Mouse (Mus musculus) heart, embryonic 10.5 days (tissue): ENCODE results near the gene Hp1bp3. TPM values are rescaled to one million over a fixed set of nuclear protein-coding genes. Genes with fewer than 3 reads are reported as not detected.
A peak's percentile ranks its signal among the peaks of the same experiment; 100 is the strongest.

Source experiments
- DNase-seq: peaks from one replicate; pipeline ENCODE4 v3.0.0-alpha.2; 2017; ENCODE audit warnings: low spot score
- H3K27ac ChIP-seq: fragments of 300-500 bp; sonication (generic); 2 replicates; pipeline ENCODE4 v1.5.1; 2016; ENCODE audit warnings: mild to moderate bottlenecking
- H3K27me3 ChIP-seq: fragments of 300-500 bp; sonication (generic); 2 replicates; pipeline ENCODE4 v1.6.1; 2016; ENCODE audit warnings: mild to moderate bottlenecking; ENCODE audit not compliant: poor library complexity, insufficient read depth, severe bottlenecking
- H3K36me3 ChIP-seq: fragments of 300-500 bp; sonication (generic); 2 replicates; pipeline ENCODE4 v1.6.1; 2016; ENCODE audit warnings: mild to moderate bottlenecking, moderate library complexity
- H3K4me1 ChIP-seq: fragments of 300-500 bp; sonication (generic); 2 replicates; pipeline ENCODE4 v1.6.1; 2016; ENCODE audit warnings: mild to moderate bottlenecking
- H3K4me3 ChIP-seq: fragments of 300-500 bp; sonication (generic); 2 replicates; pipeline ENCODE4 v1.5.1; 2016; ENCODE audit warnings: mild to moderate bottlenecking, moderate library complexity
- H3K9me3 ChIP-seq: fragments of 300-500 bp; sonication (generic); 2 replicates; pipeline ENCODE4 v1.6.1; 2016; ENCODE audit warnings: mild to moderate bottlenecking, moderate library complexity
- WGBS: fragments of 180-500 bp; shearing (Covaris S2); methylation state at CpG from one replicate; pipeline ENCODE4 v1.1.7; 2016; 5-methylcytosine and 5-hydroxymethylcytosine counted together
- polyA plus RNA-seq: library from polyadenylated mRNA; unstranded; fragments of >200 nt; fragmentation: Nextera tagmentation; extraction: Ambion mirVana; gene quantifications from 2 replicates; pipeline ENCODE4 v1.2.1, GENCODE M21; 2016

Hp1bp3 gene
- polyA plus RNA-seq: 90.6 and 104 TPM in 2 replicates

DNA sequence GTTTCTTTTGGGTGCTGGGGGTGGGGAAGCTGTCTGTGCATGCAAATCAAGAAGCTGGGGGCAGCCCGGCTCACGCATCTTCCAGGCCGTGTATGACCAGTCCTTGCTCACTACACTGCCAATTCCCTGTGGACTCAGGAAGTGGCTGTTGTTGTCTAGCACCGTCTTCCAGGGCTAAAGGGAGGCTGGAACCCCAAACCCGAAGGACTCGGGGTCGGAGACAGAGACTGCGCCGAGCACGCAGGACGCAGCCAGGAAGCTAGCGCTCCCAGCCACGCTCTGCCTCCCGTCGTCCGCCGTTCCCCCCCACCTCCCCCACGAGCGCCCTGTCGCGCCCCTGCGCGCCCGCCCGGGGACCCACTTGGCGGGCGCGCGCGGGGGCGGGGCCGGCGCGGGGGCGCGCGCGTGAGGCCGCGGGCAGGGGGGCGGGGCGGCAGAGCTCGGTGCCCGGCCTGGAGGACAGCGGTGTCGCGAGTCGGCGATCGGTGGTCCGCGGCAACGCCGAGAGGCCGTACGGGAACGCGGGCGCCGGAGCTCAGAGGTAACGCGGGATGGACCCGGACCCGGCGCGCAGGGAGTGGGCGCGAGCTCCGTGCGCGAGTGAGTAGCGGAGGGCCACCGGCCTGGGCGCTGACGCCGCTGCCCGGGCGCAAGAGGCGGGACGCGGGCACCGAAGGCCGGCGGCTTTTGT, at the start of gene Hp1bp3:
Gene Hp1bp3 (plus strand): TSS at position 97 of the 691 bp plus-strand sequence.
- Histone ChIP-seq H3K9me3 (no peaks in the 10 kb centered on the region), H3K4me3 (peak within 1 kb of the TSS; percentile 99), H3K27me3 (no peaks in the 10 kb centered on the region), H3K36me3 (0 out of 2 replicates have a peak, but pooled peaks cover 2% of the 10 kb centered on the region), H3K27ac (peak within 1 kb of the TSS; percentile 99), H3K4me1 (peaks cover 20% of the 10 kb centered on the region)
- WGBS: under 1% methylated on average over 74 of the region's 84 CpGs
- DNase-seq: peak; percentile 89

GRCm38 (mm10) chr4:138166519-138166918, 49.6 kb upstream of the Hp1bp3 start:
- Histone ChIP-seq H3K27ac (no peak overlapping the region), H3K4me1 (peaks cover 23% of the 10 kb centered on the region; the same call in 1 of the 2 replicates), H3K4me3 (no peak overlapping the region), H3K27me3 (no peaks in the 10 kb centered on the region), H3K9me3 (no peaks in the 10 kb centered on the region), H3K36me3 (peaks cover 76% of the 10 kb centered on the region)
- WGBS: 93% methylated on average over 10 of the region's 10 CpGs
- DNase-seq: no peak

- Histone ChIP-seq H3K9me3 (no peaks in the 10 kb centered on the region), H3K4me3 (no peak overlapping the region), H3K27me3 (no peaks in the 10 kb centered on the region), H3K4me1 (peaks cover 17% of the 10 kb centered on the region; the same call in 1 of the 2 replicates), H3K27ac (no peak overlapping the region), H3K36me3 (peaks cover 83% of the 10 kb centered on the region)
- 76% methylated on average over 3 of the region's 3 CpGs for WGBS
- no peak for DNase-seq
These were observed 47.9 kb upstream of the Hp1bp3 start for GRCm38 (mm10) chr4:138168162-138168561.

DNA sequence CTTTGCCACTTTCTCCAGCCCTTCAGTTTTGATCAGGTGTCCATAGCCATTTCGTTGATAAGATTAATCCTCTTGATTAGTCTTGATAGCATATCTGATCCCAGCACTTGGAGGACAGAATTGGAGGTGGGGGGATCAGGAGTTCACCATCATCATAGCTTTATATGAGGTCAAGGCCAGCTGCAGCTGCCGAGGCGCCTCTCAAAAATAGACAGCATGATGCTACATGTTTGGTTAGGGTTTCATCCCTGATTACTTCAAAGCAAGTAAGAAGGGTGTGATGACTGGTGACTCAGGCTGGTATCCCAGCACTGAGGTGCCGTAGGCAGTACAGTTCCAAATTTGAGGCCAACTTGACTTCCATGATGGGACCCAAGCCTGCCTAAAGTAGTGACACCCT, 46.7 kb upstream of the Hp1bp3 start:
- H3K4me3 ChIP-seq: no peak overlapping the region
- H3K27me3 ChIP-seq: no peaks in the 10 kb centered on the region
- peaks cover 9% of the 10 kb centered on the region; the same call in 1 of the 2 replicates for H3K4me1 ChIP-seq
- peaks cover 86% of the 10 kb centered on the region for H3K36me3 ChIP-seq
- no peak for DNase-seq
- no peak overlapping the region for H3K27ac ChIP-seq
- H3K9me3 ChIP-seq: no peaks in the 10 kb centered on the region
- 89% methylated on average over 4 of the region's 4 CpGs for WGBS

- 91% methylated on average over 4 of the region's 4 CpGs for whole genome bisulfite sequencing
- H3K4me3 ChIP-seq: no peak overlapping the region
- H3K36me3 ChIP-seq: peaks cover 89% of the 10 kb centered on the region
- H3K27ac ChIP-seq: no peak overlapping the region
- H3K27me3 ChIP-seq: no peaks in the 10 kb centered on the region
- DNase-seq: no peak
- peaks cover 4% of the 10 kb centered on the region; the same call in 1 of the 2 replicates for H3K4me1 ChIP-seq
- H3K9me3 ChIP-seq: no peaks in the 10 kb centered on the region
These were observed 43.4 kb upstream of the Hp1bp3 start for GRCm38 (mm10) chr4:138172686-138173085.

- H3K27ac ChIP-seq: no peak overlapping the region
- 95% methylated on average over 5 of the region's 5 CpGs for WGBS
- no peak overlapping the region for H3K4me3 ChIP-seq
- H3K27me3 ChIP-seq: no peaks in the 10 kb centered on the region
- no peaks in the 10 kb centered on the region for H3K4me1 ChIP-seq
- no peak for DNase-seq
- H3K36me3 ChIP-seq: peaks cover 97% of the 10 kb centered on the region
- no peaks in the 10 kb centered on the region for H3K9me3 ChIP-seq
These were observed 36.7 kb upstream of the Hp1bp3 start for GRCm38 (mm10) chr4:138179391-138179790.

- peaks cover 97% of the 10 kb centered on the region for H3K36me3 ChIP-seq
- H3K27me3 ChIP-seq: no peaks in the 10 kb centered on the region
- H3K27ac ChIP-seq: no peak overlapping the region
- no peak overlapping the region for H3K4me3 ChIP-seq
- WGBS: 92% methylated on average over 4 of the region's 4 CpGs
- DNase-seq: no peak
- H3K4me1 ChIP-seq: no peaks in the 10 kb centered on the region
- H3K9me3 ChIP-seq: no peaks in the 10 kb centered on the region
These were observed 35.4 kb upstream of the Hp1bp3 start for GRCm38 (mm10) chr4:138180719-138181118.

- Histone ChIP-seq H3K27me3 (no peaks in the 10 kb centered on the region), H3K4me3 (no peak overlapping the region), H3K36me3 (peaks cover 94% of the 10 kb centered on the region), H3K27ac (no peak overlapping the region), H3K4me1 (peaks cover 7% of the 10 kb centered on the region; the same call in 1 of the 2 replicates), H3K9me3 (no peaks in the 10 kb centered on the region)
- WGBS: 80% methylated on average over 5 of the region's 5 CpGs
- no peak for DNase-seq
These were observed 32.0 kb upstream of the Hp1bp3 start for GRCm38 (mm10) chr4:138184056-138184455.

GRCm38 (mm10) chr4:138184573-138184981, 31.5 kb upstream of the Hp1bp3 start:
- no peak overlapping the region for H3K27ac ChIP-seq
- no peak for DNase-seq

GRCm38 (mm10) chr4:138185961-138186360, 30.1 kb upstream of the Hp1bp3 start:
- 91% methylated on average over 7 of the region's 7 CpGs for WGBS
- no peaks in the 10 kb centered on the region for H3K27me3 ChIP-seq
- peak overlapping the region; percentile 25; the same call in 1 of the 2 replicates for H3K27ac ChIP-seq
- peaks cover 95% of the 10 kb centered on the region for H3K36me3 ChIP-seq
- H3K9me3 ChIP-seq: no peaks in the 10 kb centered on the region
- H3K4me1 ChIP-seq: peaks cover 7% of the 10 kb centered on the region; the same call in 1 of the 2 replicates
- H3K4me3 ChIP-seq: no peak overlapping the region
- no peak for DNase-seq

More at GRCm38 (mm10) chr4:138184573-138184981, 31.5 kb upstream of the Hp1bp3 start:
- H3K27me3 ChIP-seq: no peaks in the 10 kb centered on the region
- no peak overlapping the region for H3K4me3 ChIP-seq
- peaks cover 95% of the 10 kb centered on the region for H3K36me3 ChIP-seq
- no peaks in the 10 kb centered on the region for H3K9me3 ChIP-seq
- 79% methylated on average over 5 of the region's 5 CpGs for WGBS
- H3K4me1 ChIP-seq: peaks cover 7% of the 10 kb centered on the region; the same call in 1 of the 2 replicates

DNA sequence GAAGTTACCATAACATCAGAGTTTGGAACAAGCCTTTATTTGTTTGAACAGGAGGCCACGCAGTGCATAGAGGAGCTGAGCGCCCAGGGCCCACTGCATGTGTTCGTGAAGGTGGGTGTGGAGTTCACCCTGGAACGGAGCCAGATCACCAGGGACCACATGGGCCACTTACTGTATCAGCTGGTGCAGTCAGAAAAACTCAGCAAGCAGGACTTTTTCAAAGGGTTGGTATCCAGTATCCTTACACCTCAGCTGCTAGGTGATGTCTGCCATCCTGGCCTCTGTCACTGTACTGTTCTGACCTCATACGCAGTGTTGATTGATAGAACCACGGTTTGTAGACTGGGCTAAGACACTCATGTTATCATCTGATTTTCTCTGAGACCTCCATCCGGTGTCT, 28.1 kb upstream of the Hp1bp3 start:
- peak overlapping the region; percentile 2; the same call in 1 of the 2 replicates for H3K27ac ChIP-seq

DNA sequence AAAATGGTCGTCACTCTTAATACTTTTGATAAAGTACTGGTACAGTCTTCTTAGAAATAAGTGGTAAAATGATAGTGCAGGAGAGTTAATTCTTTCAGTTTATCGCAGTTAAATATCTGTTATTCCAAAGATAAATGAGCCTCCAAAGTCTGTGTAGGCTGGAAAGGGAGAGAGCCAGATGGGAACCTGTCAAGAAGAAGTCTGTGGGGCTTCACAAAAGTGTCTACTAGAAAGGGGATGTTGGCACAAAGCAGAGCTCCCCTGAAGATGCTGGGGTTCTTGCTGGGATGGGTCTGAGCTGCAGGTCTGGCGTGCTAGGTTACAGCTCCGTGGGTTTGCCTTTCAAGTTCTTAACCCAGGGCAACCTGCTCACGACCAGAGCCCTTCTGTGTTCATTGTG, 23.5 kb upstream of the Hp1bp3 start:
- Histone ChIP-seq H3K27ac (no peak overlapping the region), H3K9me3 (no peaks in the 10 kb centered on the region), H3K4me3 (no peak overlapping the region), H3K36me3 (peaks cover 94% of the 10 kb centered on the region), H3K4me1 (peaks cover 7% of the 10 kb centered on the region; the same call in 1 of the 2 replicates), H3K27me3 (no peaks in the 10 kb centered on the region)
- WGBS: 86% methylated on average over 5 of the region's 5 CpGs
- no peak for DNase-seq

More for the DNA sequence above, 28.1 kb upstream of the Hp1bp3 start:
- Histone ChIP-seq H3K4me1 (peaks cover 7% of the 10 kb centered on the region; the same call in 1 of the 2 replicates), H3K9me3 (no peaks in the 10 kb centered on the region), H3K27me3 (no peaks in the 10 kb centered on the region), H3K4me3 (no peak overlapping the region), H3K36me3 (peaks cover 95% of the 10 kb centered on the region)
- 67% methylated on average over 7 of the region's 7 CpGs for WGBS
- DNase-seq: no peak

- DNase-seq: no peak
- H3K36me3 ChIP-seq: peaks cover 96% of the 10 kb centered on the region
These were observed 15.3 kb upstream of the Hp1bp3 start for GRCm38 (mm10) chr4:138200769-138201168.

More at GRCm38 (mm10) chr4:138200769-138201168, 15.3 kb upstream of the Hp1bp3 start:
- Histone ChIP-seq H3K27me3 (no peaks in the 10 kb centered on the region), H3K27ac (no peak overlapping the region), H3K9me3 (no peaks in the 10 kb centered on the region), H3K4me1 (0 out of 2 replicates have a peak, but pooled peaks cover 3% of the 10 kb centered on the region), H3K4me3 (no peak overlapping the region)
- WGBS: 76% methylated on average over 3 of the region's 3 CpGs
